Mouse (Mus musculus) C2C12 (cell line): ENCODE measurements at regions not wholly inside any gene's neighbourhood (a gene's known extent, or its start where the extent isn't known, plus 50 kb on each side); places are given as distances from the start of the nearest gene placed in this dataset.

Source experiments
- H3K27me3 ChIP-seq: one replicate; pipeline ENCODE4 v1.6.1; 2011; ENCODE audit not compliant: control insufficient read depth, insufficient read depth, insufficient read length
- H3K36me3 ChIP-seq: one replicate; pipeline ENCODE4 v1.6.1; 2011; ENCODE audit not compliant: control insufficient read depth, insufficient read depth
- H3K4me3 ChIP-seq: one replicate; pipeline ENCODE4 v1.5.1; 2011; ENCODE audit warnings: mild to moderate bottlenecking, control low read depth; ENCODE audit not compliant: poor library complexity, insufficient read depth, severe bottlenecking
- H3K79me2 ChIP-seq: one replicate; pipeline ENCODE4 v1.6.1; 2011; ENCODE audit not compliant: control insufficient read depth, insufficient read depth
- H3K79me3 ChIP-seq: one replicate; pipeline ENCODE4 v1.6.1; 2011; ENCODE audit warnings: low read depth, control low read depth
- H3ac ChIP-seq: one replicate; pipeline ENCODE3; 2011; ENCODE audit warnings: low read depth; ENCODE audit not compliant: control insufficient read depth, insufficient read length
- CEBPB ChIP-seq: IDR thresholded peaks from one replicate; pipeline ENCODE4 v1.6.1; 2011; ENCODE audit warnings: low read depth, mild to moderate bottlenecking, control low read depth, moderate library complexity
- CTCF ChIP-seq: IDR thresholded peaks from one replicate; pipeline ENCODE4 v1.5.1; 2011; ENCODE audit not compliant: control insufficient read depth, insufficient read depth, insufficient read length
- FOSL1 ChIP-seq: IDR thresholded peaks from one replicate; pipeline ENCODE4 v1.8.0; 2011; ENCODE audit warnings: mild to moderate bottlenecking, low read length; ENCODE audit not compliant: poor library complexity, insufficient read depth, severe bottlenecking
- MAX ChIP-seq: IDR thresholded peaks from one replicate; pipeline ENCODE4 v1.6.1; 2011; ENCODE audit warnings: mild to moderate bottlenecking, control low read depth
- MYOD1 ChIP-seq: IDR thresholded peaks from one replicate; pipeline ENCODE4 v1.6.1; 2011; ENCODE audit warnings: low read depth; ENCODE audit not compliant: control insufficient read depth, insufficient read length
- MYOG ChIP-seq: IDR thresholded peaks from one replicate; pipeline ENCODE4 v1.6.1; 2011; ENCODE audit not compliant: control insufficient read depth, insufficient read length; ENCODE audit errors: extremely low read depth
- USF1 ChIP-seq: IDR thresholded peaks from one replicate; pipeline ENCODE4 v1.6.1; 2011; ENCODE audit warnings: low read depth, mild to moderate bottlenecking, control low read depth, moderate library complexity

DNA sequence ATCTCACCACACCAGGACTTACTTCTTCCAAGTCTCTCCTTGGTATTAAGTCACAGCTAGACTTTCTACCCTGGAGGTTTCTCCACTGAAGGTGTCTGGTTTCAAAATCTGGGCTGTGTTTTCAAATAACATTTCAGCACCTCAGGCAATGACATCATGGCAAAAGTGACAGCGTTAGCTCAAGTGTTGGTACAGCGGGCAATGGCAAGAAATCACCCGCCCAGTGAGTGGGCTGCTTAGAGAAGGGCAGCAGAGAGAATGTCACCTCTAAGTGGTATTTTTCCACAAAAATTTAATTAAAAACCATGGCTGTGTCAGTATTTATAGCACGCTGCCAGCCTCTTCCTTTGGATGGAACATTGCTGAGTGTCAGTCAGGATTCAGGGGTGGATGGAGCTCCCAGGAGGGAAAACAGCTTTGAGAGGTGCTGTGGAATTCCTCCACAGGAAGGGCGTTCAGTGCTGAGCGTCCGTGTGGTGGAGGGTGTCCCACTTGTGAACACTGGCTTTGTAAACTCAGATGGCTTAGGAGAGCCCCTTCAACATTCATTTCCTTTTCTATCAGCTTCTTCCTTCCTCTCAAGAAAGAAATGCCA, 141.5 kb downstream of the Gas1 start:
- no peak for TF ChIP-seq MAX
- no peak for TF ChIP-seq CTCF
- TF ChIP-seq MYOD1: no peak
- TF ChIP-seq MYOG: no peak
- no peak for TF ChIP-seq USF1
- no peak for TF ChIP-seq FOSL1
- no peak for TF ChIP-seq CEBPB
- H3ac ChIP-seq: no peak overlapping the region
- H3K79me3 ChIP-seq: no peaks in the 10 kb centered on the region
- H3K4me3 ChIP-seq: no peak overlapping the region
- no peaks in the 10 kb centered on the region for H3K27me3 ChIP-seq
- no peaks in the 10 kb centered on the region for H3K36me3 ChIP-seq
- no peaks in the 10 kb centered on the region for H3K79me2 ChIP-seq

DNA sequence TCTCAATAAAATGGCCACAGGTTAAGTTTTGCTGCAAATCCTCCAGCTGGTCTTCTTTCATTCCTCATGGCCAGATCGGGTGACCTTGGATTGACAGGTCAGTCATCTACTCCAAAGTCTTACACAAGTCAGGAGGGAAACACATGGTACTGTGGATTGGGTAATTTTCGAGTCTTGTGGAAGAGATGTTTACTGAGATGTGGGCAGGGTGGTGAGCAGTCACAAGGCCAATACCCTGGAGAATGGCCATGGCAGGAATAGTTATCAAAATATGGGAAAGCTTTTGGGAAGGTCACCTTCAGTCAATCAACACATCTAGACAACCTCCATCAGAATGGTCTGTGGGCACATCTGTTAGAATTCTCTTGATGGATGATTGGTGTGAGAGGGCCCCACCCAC, 144.0 kb downstream of the Gas1 start:
- Histone ChIP-seq H3K79me3 (no peaks in the 10 kb centered on the region), H3K79me2 (no peaks in the 10 kb centered on the region), H3K27me3 (no peaks in the 10 kb centered on the region), H3ac (no peak overlapping the region), H3K4me3 (no peak overlapping the region), H3K36me3 (no peaks in the 10 kb centered on the region)
- TF ChIP-seq MYOD1: no peak
- no peak for TF ChIP-seq USF1
- no peak for TF ChIP-seq MAX
- no peak for TF ChIP-seq CEBPB
- no peak for TF ChIP-seq CTCF
- no peak for TF ChIP-seq MYOG
- no peak for TF ChIP-seq FOSL1

DNA sequence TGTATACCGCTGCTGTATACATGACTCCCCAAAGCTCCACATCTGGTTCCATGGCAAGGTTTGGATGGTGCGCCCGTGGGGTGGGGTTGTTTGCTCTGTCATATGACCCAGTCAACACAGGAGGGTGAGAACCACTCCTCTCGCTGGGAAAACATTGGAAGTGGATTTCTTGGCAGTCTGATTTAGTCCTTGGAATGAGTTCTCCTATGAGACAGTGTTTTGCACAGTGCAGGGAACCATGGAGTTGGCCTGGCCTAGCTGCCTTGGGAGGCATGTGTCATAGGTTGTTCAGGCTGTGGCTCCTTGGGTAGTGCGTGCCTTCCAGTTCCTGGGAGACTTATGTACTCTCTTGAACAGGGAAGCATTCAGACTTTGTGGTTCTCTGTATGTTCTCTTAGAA, 144.6 kb downstream of the Gas1 start:
- H3K79me2 ChIP-seq: no peaks in the 10 kb centered on the region

DNA sequence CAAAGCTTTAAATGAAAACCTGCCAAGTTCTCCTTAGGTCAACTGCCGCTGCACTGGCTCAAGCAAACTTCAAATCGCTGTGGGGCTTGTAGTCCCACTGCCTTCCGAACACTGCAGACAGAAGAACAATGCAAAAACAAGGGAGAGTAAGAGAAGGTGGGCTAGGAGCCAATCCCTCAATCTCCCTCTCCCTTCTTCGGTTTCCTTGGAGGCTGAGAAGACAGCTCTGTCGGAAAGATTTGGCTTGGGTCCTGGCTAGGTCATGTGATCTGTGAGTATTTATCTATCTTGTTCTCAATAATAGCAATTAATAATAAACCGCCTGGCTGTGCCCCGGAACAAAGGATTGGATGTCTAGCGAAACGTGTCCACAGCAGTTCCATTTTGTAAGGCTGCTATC, 147.6 kb downstream of the Gas1 start:
- no peak overlapping the region for H3K4me3 ChIP-seq
- H3K36me3 ChIP-seq: no peaks in the 10 kb centered on the region
- H3K79me2 ChIP-seq: no peaks in the 10 kb centered on the region
- H3K27me3 ChIP-seq: no peaks in the 10 kb centered on the region
- TF ChIP-seq FOSL1: no peak
- no peak for TF ChIP-seq MYOG
- TF ChIP-seq CTCF: no peak
- TF ChIP-seq CEBPB: no peak
- no peak for TF ChIP-seq USF1
- no peak for TF ChIP-seq MYOD1
- no peak for TF ChIP-seq MAX
- H3K79me3 ChIP-seq: no peaks in the 10 kb centered on the region
- H3ac ChIP-seq: no peak overlapping the region

More for the DNA sequence above, 144.6 kb downstream of the Gas1 start:
- Histone ChIP-seq H3K79me3 (no peaks in the 10 kb centered on the region), H3ac (no peak overlapping the region), H3K36me3 (no peaks in the 10 kb centered on the region), H3K4me3 (no peak overlapping the region), H3K27me3 (no peaks in the 10 kb centered on the region)
- no peak for TF ChIP-seq MYOD1
- TF ChIP-seq CEBPB: no peak
- no peak for TF ChIP-seq MAX
- no peak for TF ChIP-seq USF1
- no peak for TF ChIP-seq FOSL1
- no peak for TF ChIP-seq MYOG
- no peak for TF ChIP-seq CTCF

DNA sequence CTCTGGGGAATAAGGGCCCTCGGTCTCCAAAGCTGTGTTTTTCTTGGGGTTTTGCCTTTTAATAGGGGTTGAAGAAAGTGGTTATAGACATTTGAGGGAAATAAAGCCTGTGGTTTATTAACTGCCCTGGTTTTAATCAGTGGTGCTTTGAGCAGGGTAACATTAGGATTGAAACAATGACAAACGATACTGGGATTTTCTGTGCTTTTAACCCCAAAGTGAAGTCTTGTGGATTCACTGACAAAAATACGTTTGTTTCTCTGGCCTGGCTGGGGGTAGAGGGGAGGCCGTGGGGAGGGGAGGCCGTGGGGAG, 157.0 kb downstream of the Gas1 start:
- H3K79me2 ChIP-seq: no peaks in the 10 kb centered on the region
- H3ac ChIP-seq: no peak overlapping the region
- H3K36me3 ChIP-seq: no peaks in the 10 kb centered on the region
- H3K4me3 ChIP-seq: no peak overlapping the region
- H3K27me3 ChIP-seq: no peaks in the 10 kb centered on the region
- no peaks in the 10 kb centered on the region for H3K79me3 ChIP-seq
- TF ChIP-seq FOSL1 (no peak), CEBPB (no peak), CTCF (no peak), MYOD1 (no peak), MYOG (no peak), USF1 (no peak), MAX (no peak)
